Mouse (Mus musculus) frontal cortex, postnatal 14 days (tissue): Measurements from ENCODE around the gene Tmem163.
A peak's percentile ranks its signal among the peaks of the same experiment; 100 is the strongest.

Experiments used
- DNase-seq, 2 experiments: peaks; one replicate each; pipeline ENCODE4 v3.0.0; 2022; ENCODE audit warnings: low spot score in 2 of 2

The Tmem163 gene

GRCm38 (mm10) chr1:127679498-127680133 lies at the start of gene Tmem163:
Gene Tmem163 (minus strand): TSS chr1:127679548.
- DNase-seq: no peak

GRCm38 (mm10) chr1:127729096-127729495 lies 49.7 kb upstream of the Tmem163 start, which contains the start of gene Acmsd:
Gene Acmsd (plus strand): TSS chr1:127729413.
- no peak for DNase-seq

GRCm38 (mm10) chr1:127723596-127723995 lies 44.2 kb upstream of the Tmem163 start:
- DNase-seq: no peak

- DNase-seq: no peak
Observed at GRCm38 (mm10) chr1:127718290-127718689, 38.9 kb upstream of the Tmem163 start.

GRCm38 (mm10) chr1:127716441-127716840 lies 37.1 kb upstream of the Tmem163 start:
- DNase-seq: no peak

- DNase-seq: peak in 1 of 2 experiments; percentile 16
Observed at GRCm38 (mm10) chr1:127706269-127706668, 26.9 kb upstream of the Tmem163 start.

- no peak for DNase-seq
Observed at GRCm38 (mm10) chr1:127702187-127702586, 22.8 kb upstream of the Tmem163 start.

- DNase-seq: no peak
Observed at GRCm38 (mm10) chr1:127696533-127696932, 17.2 kb upstream of the Tmem163 start.

- DNase-seq: no peak
Observed at GRCm38 (mm10) chr1:127677661-127678580, 1.4 kb downstream of the Tmem163 start.

- no peak for DNase-seq
Observed at GRCm38 (mm10) chr1:127677131-127677631, 2.2 kb downstream of the Tmem163 start.

GRCm38 (mm10) chr1:127676516-127677099 lies 2.7 kb downstream of the Tmem163 start:
- no peak for DNase-seq

GRCm38 (mm10) chr1:127676116-127676515 lies 3.2 kb downstream of the Tmem163 start:
- DNase-seq: peak in 1 of 2 experiments; percentile 23

GRCm38 (mm10) chr1:127675253-127675652 lies 4.1 kb downstream of the Tmem163 start:
- no peak for DNase-seq

- DNase-seq: no peak
Observed at GRCm38 (mm10) chr1:127673221-127674050, 5.9 kb downstream of the Tmem163 start.

- DNase-seq: no peak
Observed at GRCm38 (mm10) chr1:127668161-127668560, 11.2 kb downstream of the Tmem163 start.

GRCm38 (mm10) chr1:127667110-127667860 lies 12.1 kb downstream of the Tmem163 start:
- DNase-seq: no peak

GRCm38 (mm10) chr1:127666221-127666620 lies 13.1 kb downstream of the Tmem163 start:
- no peak for DNase-seq

- DNase-seq: no peak
Observed at GRCm38 (mm10) chr1:127662385-127663068, 16.8 kb downstream of the Tmem163 start.

GRCm38 (mm10) chr1:127661118-127662012 lies 18.0 kb downstream of the Tmem163 start:
- DNase-seq: no peak
